ENCODE assay signal across 8 mouse cellular contexts in genomic region chr11:72457995-72458496, GRCm38 (mm10). TPM values are rescaled to one million over a fixed set of nuclear protein-coding genes. Genes with fewer than 3 reads are reported as not detected.
DNase-seq lines count a peak whose midpoint lies in the region; ATAC-seq lines count a peak whose summit lies in the region.

No protein-coding gene starts in this region.

- H3K9me3 ChIP-seq in hindbrain, embryonic 14.5 days (ENCODE audit: control insufficient read depth, low read length) = no peaks in the 10 kb centered on the region
- no peaks in the 10 kb centered on the region for H3K9me3 ChIP-seq in hindbrain, embryonic 16.5 days (ENCODE audit: control insufficient read depth, low read length)
- H3K9me3 ChIP-seq in stomach, embryonic 15.5 days = no peaks in the 10 kb centered on the region
- no peaks in the 10 kb centered on the region for H3K9me3 ChIP-seq in forebrain, embryonic 11.5 days (ENCODE audit: control insufficient read depth, low read length)

- peak overlapping the region; percentile 29; the same call in 1 of the 2 replicates for H3K27ac ChIP-seq in hindbrain, embryonic 14.5 days
- no peak overlapping the region for H3K27ac ChIP-seq in hindbrain, embryonic 16.5 days (ENCODE audit: low read depth, low read length)
- H3K27ac ChIP-seq in stomach, embryonic 15.5 days = 0 out of 2 replicates have a peak overlapping the region, but pooled peaks have one; percentile 8
- no peak overlapping the region for H3K27ac ChIP-seq in forebrain, embryonic 11.5 days (ENCODE audit: low read depth, low read length)

- H3K4me2 ChIP-seq in hindbrain, embryonic 14.5 days (replicated peaks) = no peak overlapping the region
- H3K4me2 ChIP-seq in hindbrain, embryonic 16.5 days (ENCODE audit: low read length) = no peak overlapping the region
- no peak overlapping the region for H3K4me2 ChIP-seq in stomach, embryonic 15.5 days
- H3K4me2 ChIP-seq in forebrain, embryonic 11.5 days (ENCODE audit: low read depth, low read length, severe bottlenecking) = no peak overlapping the region

- H3K36me3 ChIP-seq in hindbrain, embryonic 14.5 days (replicated peaks; ENCODE audit: control insufficient read depth, insufficient read depth) = peaks cover 84% of the 10 kb centered on the region
- peaks cover 16% of the 10 kb centered on the region; the same call in 1 of the 2 replicates for H3K36me3 ChIP-seq in hindbrain, embryonic 16.5 days (ENCODE audit: control insufficient read depth, insufficient read depth, low read length)
- no peaks in the 10 kb centered on the region for H3K36me3 ChIP-seq in stomach, embryonic 15.5 days
- no peaks in the 10 kb centered on the region for H3K36me3 ChIP-seq in forebrain, embryonic 11.5 days (ENCODE audit: control insufficient read depth, insufficient read depth, low read length)

- H3K27me3 ChIP-seq in hindbrain, embryonic 14.5 days (ENCODE audit: control insufficient read depth, insufficient read depth, low read length) = no peaks in the 10 kb centered on the region
- no peaks in the 10 kb centered on the region for H3K27me3 ChIP-seq in hindbrain, embryonic 16.5 days (replicated peaks; ENCODE audit: control insufficient read depth, insufficient read depth, low read length)
- H3K27me3 ChIP-seq in stomach, embryonic 15.5 days (replicated peaks) = no peaks in the 10 kb centered on the region
- H3K27me3 ChIP-seq in forebrain, embryonic 11.5 days (ENCODE audit: control insufficient read depth, insufficient read depth, low read length) = no peaks in the 10 kb centered on the region

- no peak for DNase-seq in hindbrain, embryonic 14.5 days (ENCODE audit: low spot score)
- DNase-seq in heart, postnatal 10 days = peak; percentile 67 to 72
- peak; percentile 38 for DNase-seq in liver
- no peak for DNase-seq in layer of hippocampus, adult 9-10 months (ENCODE audit: low spot score)
- no peak for DNase-seq in layer of hippocampus, postnatal 14 days (ENCODE audit: low spot score in 2 of 2)
- no peak for DNase-seq in forebrain, embryonic 11.5 days (ENCODE audit: low spot score)

- no peak overlapping the region for H3K4me3 ChIP-seq in hindbrain, embryonic 14.5 days (replicated peaks; ENCODE audit: low read length)
- no peak overlapping the region for H3K4me3 ChIP-seq in hindbrain, embryonic 16.5 days (ENCODE audit: low read length)
- no peak overlapping the region for H3K4me3 ChIP-seq in stomach, embryonic 15.5 days (replicated peaks)
- H3K4me3 ChIP-seq in forebrain, embryonic 11.5 days (ENCODE audit: low read depth, low read length) = no peak overlapping the region

- WGBS in hindbrain, embryonic 14.5 days = 78% methylated on average over 12 of the region's 12 CpGs
- WGBS in hindbrain, embryonic 16.5 days = 75% methylated on average over 12 of the region's 12 CpGs
- 55% methylated on average over 12 of the region's 12 CpGs for WGBS in stomach, embryonic 15.5 days
- 74% methylated on average over 12 of the region's 12 CpGs for whole genome bisulfite sequencing in forebrain, embryonic 11.5 days

- no peaks in the 10 kb centered on the region for H3K4me1 ChIP-seq in hindbrain, embryonic 14.5 days (replicated peaks; ENCODE audit: control insufficient read depth, insufficient read depth, low read length)
- no peaks in the 10 kb centered on the region; the same call in 1 of the 2 replicates for H3K4me1 ChIP-seq in hindbrain, embryonic 16.5 days (ENCODE audit: control insufficient read depth, insufficient read depth, low read depth, low read length)
- peaks cover 15% of the 10 kb centered on the region; the same call in 1 of the 2 replicates for H3K4me1 ChIP-seq in stomach, embryonic 15.5 days
- 0 out of 2 replicates have a peak, but pooled peaks cover 2% of the 10 kb centered on the region for H3K4me1 ChIP-seq in forebrain, embryonic 11.5 days (replicated peaks; ENCODE audit: control insufficient read depth, insufficient read depth, low read length)

- intact Hi-C loops in heart, postnatal 10 days (cut with DNase I) = loop anchor here (2.0 kb wide), 1 partner anchor 31 kb away; the partner anchor contains the start of gene Spns2

- H3K9ac ChIP-seq in hindbrain, embryonic 14.5 days = no peak overlapping the region
- no peak overlapping the region for H3K9ac ChIP-seq in hindbrain, embryonic 16.5 days (ENCODE audit: low read depth, low read length)
- no peak overlapping the region for H3K9ac ChIP-seq in stomach, embryonic 15.5 days
- H3K9ac ChIP-seq in forebrain, embryonic 11.5 days (ENCODE audit: low read length) = no peak overlapping the region

- no peak for ATAC-seq in hindbrain, embryonic 14.5 days (ENCODE audit: low FRiP score)
- ATAC-seq in hindbrain, embryonic 16.5 days = no peak
- ATAC-seq in stomach, embryonic 15.5 days (ENCODE audit: insufficient read depth, low FRiP score, low read depth) = peak; percentile 63; the same call in 1 of the 2 replicates
- no peak for ATAC-seq in forebrain, embryonic 11.5 days (replicated peaks; ENCODE audit: low FRiP score)

RNA-seq across cellular contexts. Expression of gene Mybbp1a, which starts 16.9 kb away (rescaled TPM):
- polyA plus RNA-seq in hindbrain, embryonic 14.5 days (2014; fragmentation: Nextera tagmentation; extraction: Ambion mirVana) = 54.1 and 63.3 TPM in 2 replicates
- polyA plus RNA-seq in hindbrain, embryonic 16.5 days (2015; fragmentation: Nextera tagmentation; extraction: Ambion mirVana) = 54.2 and 63.0 TPM in 2 replicates
- 10 to 100 TPM; 47.0 to 50.0 TPM for total RNA-seq in heart, postnatal 10 days (2021)
- 144 and 159 TPM in 2 replicates for polyA plus RNA-seq in stomach, embryonic 15.5 days (2015; fragmentation: Nextera tagmentation; extraction: Ambion mirVana)
- 10 to 100 TPM; 50.3 to 53.1 TPM for total RNA-seq in layer of hippocampus, postnatal 14 days (2021)
- 165 and 166 TPM in 2 replicates for polyA plus RNA-seq in forebrain, embryonic 11.5 days (2014; fragmentation: Nextera tagmentation; extraction: Ambion mirVana)

RNA-seq across cellular contexts. Expression of gene Ggt6, which starts 22.7 kb away (rescaled TPM):
- polyA plus RNA-seq in hindbrain, embryonic 14.5 days (2014; fragmentation: Nextera tagmentation; extraction: Ambion mirVana) = 0.11 TPM in 1 of 2 replicates, not detected in the other
- polyA plus RNA-seq in hindbrain, embryonic 16.5 days (2015; fragmentation: Nextera tagmentation; extraction: Ambion mirVana) = not detected in 2 replicates
- not detected for total RNA-seq in heart, postnatal 10 days (2021)
- 4.7 and 4.8 TPM in 2 replicates for polyA plus RNA-seq in stomach, embryonic 15.5 days (2015; fragmentation: Nextera tagmentation; extraction: Ambion mirVana)
- total RNA-seq in layer of hippocampus, postnatal 14 days (2021) = not detected
- polyA plus RNA-seq in forebrain, embryonic 11.5 days (2014; fragmentation: Nextera tagmentation; extraction: Ambion mirVana) = not detected in 2 replicates

RNA-seq across cellular contexts. Expression of gene Spns2, which starts 31.7 kb away (rescaled TPM):
- polyA plus RNA-seq in hindbrain, embryonic 14.5 days (2014; fragmentation: Nextera tagmentation; extraction: Ambion mirVana) = 11.9 and 12.4 TPM in 2 replicates
- polyA plus RNA-seq in hindbrain, embryonic 16.5 days (2015; fragmentation: Nextera tagmentation; extraction: Ambion mirVana) = 6.0 and 8.2 TPM in 2 replicates
- 10 to 100 TPM; 18.0 to 19.5 TPM for total RNA-seq in heart, postnatal 10 days (2021)
- 4.2 and 6.0 TPM in 2 replicates for polyA plus RNA-seq in stomach, embryonic 15.5 days (2015; fragmentation: Nextera tagmentation; extraction: Ambion mirVana)
- total RNA-seq in layer of hippocampus, postnatal 14 days (2021) = 10 to 100 TPM; 85.1 to 85.6 TPM
- polyA plus RNA-seq in forebrain, embryonic 11.5 days (2014; fragmentation: Nextera tagmentation; extraction: Ambion mirVana) = 4.0 and 4.8 TPM in 2 replicates

RNA-seq across cellular contexts. Expression of gene Smtnl2, which starts 46.5 kb away (rescaled TPM):
- 4.6 and 4.8 TPM in 2 replicates for polyA plus RNA-seq in hindbrain, embryonic 14.5 days (2014; fragmentation: Nextera tagmentation; extraction: Ambion mirVana)
- 12.3 and 12.4 TPM in 2 replicates for polyA plus RNA-seq in hindbrain, embryonic 16.5 days (2015; fragmentation: Nextera tagmentation; extraction: Ambion mirVana)
- total RNA-seq in heart, postnatal 10 days (2021) = 10 to 100 TPM; 39.0 to 40.9 TPM
- 50.8 and 56.0 TPM in 2 replicates for polyA plus RNA-seq in stomach, embryonic 15.5 days (2015; fragmentation: Nextera tagmentation; extraction: Ambion mirVana)
- total RNA-seq in layer of hippocampus, postnatal 14 days (2021) = 1 to 10 TPM; 3.0 to 4.4 TPM
- polyA plus RNA-seq in forebrain, embryonic 11.5 days (2014; fragmentation: Nextera tagmentation; extraction: Ambion mirVana) = 5.0 and 7.0 TPM in 2 replicates

Comparison
In these comparisons a context has a peak if more than half of its experiments do, and no peak if none do; other contexts are left out.
1. H3K27ac ChIP-seq: peak in hindbrain, embryonic 14.5 days (single experiment) and stomach, embryonic 15.5 days (single experiment); none in hindbrain, embryonic 16.5 days (single experiment) and forebrain, embryonic 11.5 days (single experiment).
2. DNase-seq: peak in heart, postnatal 10 days (2 of 2) and liver (single experiment); none in hindbrain, embryonic 14.5 days (single experiment), layer of hippocampus, adult 9-10 months (single experiment), layer of hippocampus, postnatal 14 days (0 of 2) and forebrain, embryonic 11.5 days (single experiment).